Mouse (Mus musculus) kidney, postnatal 0 days (tissue): Measurements from ENCODE around the gene Pdlim7. TPM values are rescaled to one million over a fixed set of nuclear protein-coding genes. Genes with fewer than 3 reads are reported as not detected.

Source experiments
- ATAC-seq: fragments of 200-750 bp; cut with Nextera tagmentation; replicated peaks from 2 replicates; pipeline ENCODE4 v1.8.0; 2017; ENCODE audit warnings: low read depth, moderate number of reproducible peaks, moderate TSS enrichment, moderate library complexity; ENCODE audit not compliant: low FRiP score
- DNase-seq: peaks from one replicate; pipeline ENCODE4 v3.0.0-alpha.2; 2016; ENCODE audit warnings: low spot score
- H3K27ac ChIP-seq: fragments of 300-500 bp; sonication (generic); 2 replicates; pipeline ENCODE4 v1.5.1; 2014; ENCODE audit warnings: mild to moderate bottlenecking
- H3K27me3 ChIP-seq: fragments of 300-500 bp; sonication (generic); 2 replicates; pipeline ENCODE4 v1.6.1; 2014; ENCODE audit warnings: low read length, mixed read lengths; ENCODE audit not compliant: insufficient read depth
- H3K36me3 ChIP-seq: fragments of 300-500 bp; sonication (generic); 2 replicates; pipeline ENCODE4 v1.6.1; 2014; ENCODE audit warnings: low read length, mixed read lengths; ENCODE audit not compliant: insufficient read depth
- H3K4me1 ChIP-seq: fragments of 300-500 bp; sonication (generic); replicated peaks from 2 replicates; pipeline ENCODE4 v1.6.1; 2014; ENCODE audit warnings: antibody characterized with exemption, low read length, mixed read lengths; ENCODE audit not compliant: insufficient read depth
- H3K4me2 ChIP-seq: fragments of 300-500 bp; sonication (generic); 2 replicates; pipeline ENCODE4 v1.6.1; 2014; ENCODE audit warnings: mild to moderate bottlenecking, low read length, moderate library complexity, mixed read lengths
- H3K4me3 ChIP-seq: fragments of 300-500 bp; sonication (generic); replicated peaks from 2 replicates; pipeline ENCODE4 v1.5.1; 2014; ENCODE audit warnings: low read depth, low read length
- H3K9ac ChIP-seq: fragments of 300-500 bp; sonication (generic); 2 replicates; pipeline ENCODE4 v1.6.1; 2014; ENCODE audit warnings: low read depth, low read length
- H3K9me3 ChIP-seq: fragments of 300-500 bp; sonication (generic); replicated peaks from 2 replicates; pipeline ENCODE4 v1.6.1; 2016; ENCODE audit warnings: low read length, inconsistent platforms, mixed read lengths
- CTCF ChIP-seq: IDR thresholded peaks from 2 replicates; pipeline ENCODE4 v1.5.1; 2016; ENCODE audit warnings: antibody characterized with exemption, low read depth, mild to moderate bottlenecking, moderate library complexity
- WGBS: fragments of 180-500 bp; shearing (Covaris S2); extraction: QIAGEN DNeasy Blood & Tissue Kit; methylation state at CpG from one replicate; pipeline ENCODE4 v1.1.7; 2014; 5-methylcytosine and 5-hydroxymethylcytosine counted together
- polyA plus RNA-seq: library from polyadenylated mRNA; unstranded; fragments of >200 nt; fragmentation: Nextera tagmentation; extraction: Ambion mirVana; gene quantifications from 2 replicates; pipeline ENCODE4 v1.2.1, GENCODE M21; 2015

Pdlim7 gene
- polyA plus RNA-seq, 1 experiment from 2014 or later: 112 TPM

DNA sequence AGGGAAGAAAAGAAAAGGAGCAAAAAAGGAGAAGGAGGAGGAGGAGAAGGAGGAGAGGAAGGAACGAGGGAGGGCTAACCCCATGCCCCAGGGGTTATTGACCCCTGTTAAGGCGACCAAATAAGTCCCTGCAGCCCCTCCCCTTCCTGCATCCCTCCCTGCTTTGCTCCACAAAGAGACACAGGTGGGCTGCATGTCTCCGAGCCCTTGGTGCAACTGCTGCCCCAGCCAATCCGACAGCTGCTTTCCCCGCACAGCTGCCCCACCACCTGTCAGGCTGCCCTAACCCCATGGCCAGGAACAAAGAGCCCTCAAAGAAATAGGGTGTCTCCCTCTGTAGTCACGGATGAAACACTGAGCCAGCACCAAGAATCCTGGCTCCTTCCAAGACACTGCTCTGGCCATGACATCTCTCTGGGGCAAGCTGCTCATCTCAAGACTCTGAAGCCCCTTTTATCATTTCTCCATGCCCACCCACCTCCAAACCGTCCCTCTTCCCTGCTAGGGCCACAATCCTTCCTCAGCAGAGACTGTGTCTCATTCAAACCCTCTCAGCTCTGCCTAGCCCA lies 28.9 kb downstream of the Pdlim7 start:
- H3K4me3 ChIP-seq: no peak overlapping the region
- WGBS: 41% methylated on average over 7 of the region's 7 CpGs
- no peaks in the 10 kb centered on the region for H3K27me3 ChIP-seq
- peaks cover 29% of the 10 kb centered on the region; the same call in 1 of the 2 replicates for H3K4me1 ChIP-seq
- no peak overlapping the region for H3K27ac ChIP-seq
- no peak overlapping the region for H3K4me2 ChIP-seq
- H3K9ac ChIP-seq: no peak overlapping the region
- H3K9me3 ChIP-seq: no peaks in the 10 kb centered on the region
- TF ChIP-seq CTCF: no peak
- ATAC-seq (no peak), DNase-seq (no peak)
- peaks cover 18% of the 10 kb centered on the region; the same call in 1 of the 2 replicates for H3K36me3 ChIP-seq

DNA sequence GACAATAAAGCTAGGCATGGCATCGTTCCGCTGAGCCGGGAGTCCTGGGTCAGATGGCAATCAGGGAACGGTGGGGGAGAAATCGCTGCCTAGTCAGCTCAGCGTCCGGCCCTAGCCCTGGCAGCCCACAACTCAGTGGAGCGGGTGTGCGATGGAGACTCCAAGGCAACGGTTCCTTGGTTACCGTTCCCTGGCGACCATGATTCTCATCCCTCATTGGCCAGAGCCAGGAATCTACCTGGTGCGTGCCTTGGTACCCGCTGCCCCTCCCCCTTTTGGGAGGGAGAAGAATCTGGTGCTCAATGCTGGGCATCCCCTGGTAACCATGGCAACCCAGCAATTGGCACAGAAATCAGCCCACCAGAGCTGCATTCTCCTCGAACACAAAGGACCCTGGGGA lies 29.9 kb downstream of the Pdlim7 start:
- Histone ChIP-seq H3K27ac (peak overlapping the region; percentile 15; the same call in 1 of the 2 replicates), H3K4me1 (peaks cover 29% of the 10 kb centered on the region; the same call in 1 of the 2 replicates), H3K9me3 (no peaks in the 10 kb centered on the region), H3K4me2 (0 out of 2 replicates have a peak overlapping the region, but pooled peaks have one; percentile 26), H3K36me3 (peaks cover 24% of the 10 kb centered on the region; the same call in 1 of the 2 replicates), H3K9ac (0 out of 2 replicates have a peak overlapping the region, but pooled peaks have one; percentile 4), H3K27me3 (no peaks in the 10 kb centered on the region), H3K4me3 (no peak overlapping the region)
- TF ChIP-seq CTCF: no peak
- DNase-seq (no peak), ATAC-seq (no peak)
- 31% methylated on average over 15 of the region's 15 CpGs for WGBS

DNA sequence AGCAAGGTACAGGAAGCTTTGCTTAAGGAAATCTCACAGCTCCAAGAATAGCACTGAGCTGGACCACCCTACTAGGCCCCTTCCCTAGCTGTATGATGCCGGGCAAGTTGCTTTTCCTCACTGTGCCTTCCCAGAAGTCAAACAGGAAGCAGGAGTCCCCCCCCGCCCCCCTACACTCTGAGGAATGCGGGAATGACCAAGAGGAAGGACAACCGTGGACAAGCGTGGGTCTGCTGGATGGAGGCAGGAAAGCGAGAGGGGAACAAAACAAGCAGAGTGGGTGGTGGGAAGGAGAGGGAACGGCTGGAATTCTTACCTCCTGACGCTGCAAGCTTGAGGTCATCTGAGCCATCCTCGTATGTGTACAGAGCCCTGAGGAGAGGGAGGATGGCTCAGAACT lies 30.4 kb downstream of the Pdlim7 start:
- peak; percentile 53 for DNase-seq
- Histone ChIP-seq H3K4me2 (peak overlapping the region; percentile 26), H3K9me3 (no peaks in the 10 kb centered on the region), H3K4me1 (peaks cover 29% of the 10 kb centered on the region; the same call in 1 of the 2 replicates), H3K27ac (peak overlapping the region; percentile 15), H3K4me3 (no peak overlapping the region), H3K36me3 (peaks cover 24% of the 10 kb centered on the region; the same call in 1 of the 2 replicates), H3K9ac (0 out of 2 replicates have a peak overlapping the region, but pooled peaks have one; percentile 4), H3K27me3 (no peaks in the 10 kb centered on the region)
- ATAC-seq: no peak
- TF ChIP-seq CTCF: no peak
- WGBS: 33% methylated on average over 9 of the region's 9 CpGs

DNA sequence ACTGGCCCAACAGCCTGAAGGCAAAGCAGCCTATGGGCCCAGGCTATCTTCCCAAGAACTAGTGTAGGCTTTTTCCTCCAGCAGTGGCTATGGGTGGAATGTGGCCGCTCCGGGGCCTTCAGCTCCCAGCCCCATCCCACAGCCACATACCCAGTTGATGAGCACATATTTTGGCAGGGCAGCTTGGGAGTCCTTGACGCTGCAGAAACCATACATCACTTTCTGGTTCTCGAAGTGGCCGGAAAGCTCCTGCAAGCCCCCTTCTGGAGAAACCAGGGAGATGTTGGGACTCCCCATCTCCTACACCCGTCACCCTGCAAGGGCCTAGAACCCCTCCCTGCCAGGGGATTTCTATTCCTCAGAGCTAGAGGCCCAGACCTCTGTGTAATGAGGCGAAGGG lies 30.9 kb downstream of the Pdlim7 start:
- Histone ChIP-seq H3K9me3 (no peaks in the 10 kb centered on the region), H3K27ac (peak overlapping the region; percentile 15), H3K4me3 (no peak overlapping the region), H3K4me1 (peaks cover 29% of the 10 kb centered on the region; the same call in 1 of the 2 replicates), H3K9ac (no peak overlapping the region), H3K36me3 (peaks cover 24% of the 10 kb centered on the region; the same call in 1 of the 2 replicates), H3K27me3 (no peaks in the 10 kb centered on the region), H3K4me2 (peak overlapping the region; percentile 26)
- TF ChIP-seq CTCF: no peak
- DNase-seq: peak; percentile 82
- 66% methylated on average over 7 of the region's 7 CpGs for WGBS
- no peak for ATAC-seq

DNA sequence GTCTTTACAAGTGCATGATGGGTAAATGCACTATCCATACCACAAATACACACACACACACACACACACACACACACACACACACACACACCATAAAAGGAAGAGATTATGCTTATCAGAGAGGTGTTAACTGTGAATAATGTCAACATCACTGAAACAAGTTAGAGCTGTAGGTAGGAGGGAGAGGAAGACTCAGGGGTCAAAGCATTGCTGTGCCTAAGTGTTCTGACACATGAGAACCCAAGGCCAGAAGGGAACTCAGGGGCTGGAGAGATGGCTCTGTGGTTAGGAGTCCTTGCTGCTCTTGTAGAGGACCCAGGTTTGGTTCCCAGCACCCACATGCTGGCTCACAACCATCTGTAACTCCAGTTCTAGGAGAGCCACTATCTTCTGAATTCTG lies 33.5 kb downstream of the Pdlim7 start:
- H3K4me3 ChIP-seq: no peak overlapping the region
- H3K9me3 ChIP-seq: no peaks in the 10 kb centered on the region
- H3K36me3 ChIP-seq: peaks cover 42% of the 10 kb centered on the region
- H3K4me2 ChIP-seq: no peak overlapping the region
- no peak overlapping the region for H3K9ac ChIP-seq
- 0 out of 2 replicates have a peak, but pooled peaks cover 11% of the 10 kb centered on the region for H3K4me1 ChIP-seq
- DNase-seq (no peak), ATAC-seq (no peak)
- no peak overlapping the region for H3K27ac ChIP-seq
- H3K27me3 ChIP-seq: no peaks in the 10 kb centered on the region
- TF ChIP-seq CTCF: no peak

DNA sequence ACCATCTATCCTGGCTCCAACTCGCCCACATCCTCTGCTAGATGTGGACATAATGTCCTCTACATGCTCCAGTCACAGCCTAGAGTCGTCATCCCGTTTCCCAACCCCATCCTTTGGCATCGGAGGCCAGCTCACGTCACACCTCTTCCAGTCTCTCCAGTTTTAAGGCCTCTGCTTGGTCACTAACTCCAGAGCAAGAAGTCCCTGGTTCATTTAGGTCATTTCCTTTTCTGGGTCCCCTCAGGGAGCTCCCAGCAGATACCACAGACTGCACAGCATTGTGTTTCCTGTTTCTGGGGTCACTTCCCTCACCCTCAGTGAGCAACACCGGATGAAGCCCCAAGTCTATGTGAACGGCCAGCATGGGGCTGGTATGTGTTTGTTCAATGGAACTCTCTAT lies 34.5 kb downstream of the Pdlim7 start:
- peak; percentile 40 for DNase-seq
- no peaks in the 10 kb centered on the region for H3K27me3 ChIP-seq
- WGBS: 70% methylated on average over 7 of the region's 7 CpGs
- peaks cover 44% of the 10 kb centered on the region for H3K36me3 ChIP-seq
- H3K9me3 ChIP-seq: no peaks in the 10 kb centered on the region
- H3K27ac ChIP-seq: no peak overlapping the region
- 0 out of 2 replicates have a peak, but pooled peaks cover 9% of the 10 kb centered on the region for H3K4me1 ChIP-seq
- TF ChIP-seq CTCF: no peak
- H3K9ac ChIP-seq: no peak overlapping the region
- ATAC-seq: no peak
- H3K4me3 ChIP-seq: no peak overlapping the region
- no peak overlapping the region for H3K4me2 ChIP-seq
